Mouse (Mus musculus) spleen, postnatal 14 days (tissue): ENCODE measurements around the gene Fgfr1op.
"Not testable (repeated sequence)": the region's sequence is repeated elsewhere in the genome, so short reads cannot be mapped to it uniquely, and the experiment has no call there.

Source experiments
- DNase-seq, 2 experiments: peaks; one replicate each; pipeline ENCODE4 v3.0.0; 2021 to 2022; ENCODE audit warnings: low spot score in 2 of 2

Fgfr1op gene

DNA sequence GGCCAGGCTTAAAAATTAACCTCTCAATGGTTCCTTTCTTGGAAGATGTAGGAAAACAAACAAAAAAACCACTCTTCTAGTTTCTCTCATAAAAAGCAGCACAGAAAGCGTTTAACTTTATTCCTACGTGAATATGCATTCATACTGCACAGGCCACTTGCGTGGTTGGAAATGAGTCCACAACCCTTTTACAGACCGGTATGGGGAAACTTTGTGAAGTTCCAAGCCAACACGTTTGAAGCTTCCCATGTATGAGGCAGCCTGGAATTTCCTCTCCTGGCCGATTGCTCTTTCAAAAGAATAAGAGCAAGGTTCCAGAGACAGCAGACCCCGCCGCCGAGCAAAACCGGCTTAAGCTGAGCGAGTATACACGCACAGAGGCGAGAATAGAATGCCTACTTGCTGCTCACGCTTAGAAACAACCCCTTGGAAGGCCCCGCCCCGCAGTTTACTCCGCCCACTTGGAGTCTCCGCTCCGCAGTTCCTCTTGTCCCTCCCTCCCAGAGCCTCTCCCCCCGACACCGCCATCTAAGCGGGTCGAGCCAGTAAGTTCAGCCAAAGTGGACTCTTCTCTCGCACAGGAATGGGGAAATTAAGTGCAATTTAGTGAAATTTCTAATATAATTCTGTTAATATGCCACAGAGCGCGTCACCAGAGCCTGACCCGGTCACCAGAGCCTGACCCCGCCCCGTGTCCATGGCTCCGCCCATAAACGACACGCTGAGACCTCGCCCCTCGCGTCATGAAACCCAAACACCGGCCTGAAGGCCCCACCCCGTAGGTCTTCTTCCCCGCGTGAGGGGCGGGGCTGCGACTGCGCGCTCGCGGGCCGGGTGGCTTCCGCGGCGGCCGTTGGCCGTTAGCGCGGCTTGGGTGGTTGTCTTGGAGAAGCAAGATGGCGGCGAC, at the start of gene Fgfr1op:
Fgfr1op (plus strand) TSS at position 801 of the 907 bp plus-strand sequence.
- DNase-seq = peak in 1 of 2 experiments; percentile 32

DNA sequence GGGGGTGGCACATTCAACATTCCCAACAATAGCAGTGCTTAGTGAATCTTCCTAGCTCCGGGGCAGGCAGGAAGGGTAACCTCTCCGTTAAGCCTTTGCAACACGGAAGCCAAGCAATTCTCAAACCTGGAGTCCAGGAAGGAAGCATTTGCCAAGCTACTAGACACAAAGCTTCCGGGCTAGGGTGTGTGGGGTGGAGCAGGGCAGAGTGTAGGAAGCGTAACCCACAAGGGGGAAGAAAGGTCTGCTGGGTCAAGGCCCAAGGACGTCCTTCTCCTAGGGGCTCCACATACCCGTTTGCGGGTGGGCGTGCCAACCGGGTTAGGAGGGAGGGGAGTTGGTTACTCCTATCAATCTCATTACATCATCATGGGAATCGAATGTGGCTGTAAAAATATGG, 48.9 kb upstream of the Fgfr1op start:
- DNase-seq = not testable (repeated sequence)

DNA sequence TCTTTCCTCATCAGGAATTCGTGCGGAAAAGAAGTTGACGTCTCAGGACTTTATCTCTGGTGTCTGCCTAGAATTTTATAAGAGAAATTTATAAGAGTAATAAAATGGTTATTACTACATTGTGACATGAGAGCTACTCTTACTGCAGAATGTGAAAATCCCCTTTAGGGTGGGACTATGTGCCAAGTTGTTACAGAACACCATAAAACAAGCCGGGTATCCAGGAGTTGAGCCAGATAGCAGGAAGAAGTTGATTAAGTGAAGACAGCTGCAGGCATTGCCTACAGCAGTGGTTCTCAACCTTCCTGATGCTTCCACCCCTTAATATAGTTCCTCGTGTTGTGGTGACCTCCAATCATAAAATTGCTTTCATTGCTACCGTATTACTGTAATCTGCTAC, 48.4 kb upstream of the Fgfr1op start:
- DNase-seq = not testable (repeated sequence)

DNA sequence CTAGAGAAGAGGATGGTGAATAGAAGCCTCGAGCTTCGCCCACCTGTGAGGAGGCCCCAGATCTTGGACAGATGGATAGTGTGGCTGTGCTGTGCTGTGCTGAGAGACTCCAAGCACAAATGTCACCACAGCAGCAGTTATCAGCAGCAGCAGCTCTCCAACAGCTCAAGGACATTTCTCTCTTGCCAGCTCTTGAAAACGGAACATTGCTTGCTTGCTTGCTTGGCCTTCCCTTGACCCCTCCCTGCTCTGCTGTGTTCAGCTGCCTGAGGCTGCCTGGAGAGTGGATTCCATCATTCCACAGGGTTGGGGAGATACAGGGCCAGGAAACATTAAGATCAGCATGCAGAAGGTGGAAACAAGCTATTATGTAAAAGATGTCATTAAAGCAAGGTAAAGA, 42.3 kb upstream of the Fgfr1op start:
- not testable (repeated sequence) for DNase-seq

- not testable (repeated sequence) for DNase-seq
These were observed 40.7 kb upstream of the Fgfr1op start for GRCm38 (mm10) chr17:8124586-8124985.

- not testable (repeated sequence) for DNase-seq
These were observed 36.8 kb upstream of the Fgfr1op start for GRCm38 (mm10) chr17:8128326-8128993.

DNA sequence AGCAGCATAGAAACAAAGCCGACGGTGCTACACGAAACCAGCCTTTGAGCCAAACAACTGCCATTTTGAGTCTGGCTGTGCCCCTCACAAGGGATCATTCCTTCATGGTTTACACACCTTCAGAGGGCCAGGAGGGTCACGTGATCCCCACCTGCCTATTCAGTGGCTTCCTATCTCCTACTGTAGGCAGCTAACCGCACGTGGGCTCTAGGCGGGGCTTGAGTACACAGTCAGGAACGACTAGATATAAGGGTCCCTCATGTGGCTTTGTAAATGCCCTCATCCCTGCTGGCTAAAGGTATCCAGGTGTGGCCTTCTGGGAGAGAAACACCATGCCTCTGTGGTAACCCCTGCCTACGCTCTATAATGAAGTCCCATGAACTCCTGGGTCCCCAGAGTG, 35.7 kb upstream of the Fgfr1op start:
- not testable (repeated sequence) for DNase-seq

- not testable (repeated sequence) for DNase-seq
These were observed 34.5 kb upstream of the Fgfr1op start for GRCm38 (mm10) chr17:8130849-8131248.

- not testable (repeated sequence) for DNase-seq
These were observed 27.2 kb upstream of the Fgfr1op start for GRCm38 (mm10) chr17:8138116-8138515.

GRCm38 (mm10) chr17:8140210-8140609, 25.1 kb upstream of the Fgfr1op start:
- DNase-seq = not testable (repeated sequence)

- DNase-seq = not testable (repeated sequence)
These were observed 21.3 kb upstream of the Fgfr1op start for GRCm38 (mm10) chr17:8143802-8144673.

- DNase-seq = not testable (repeated sequence)
These were observed 18.4 kb upstream of the Fgfr1op start for GRCm38 (mm10) chr17:8146931-8147330.

GRCm38 (mm10) chr17:8147439-8148316, 17.6 kb upstream of the Fgfr1op start, which contains the start of the genes Gm49673 and Rnaset2a:
Gm49673 (minus strand) TSS chr17:8147788.
Rnaset2a (minus strand) TSS chr17:8148097.
- DNase-seq = not testable (repeated sequence)

DNA sequence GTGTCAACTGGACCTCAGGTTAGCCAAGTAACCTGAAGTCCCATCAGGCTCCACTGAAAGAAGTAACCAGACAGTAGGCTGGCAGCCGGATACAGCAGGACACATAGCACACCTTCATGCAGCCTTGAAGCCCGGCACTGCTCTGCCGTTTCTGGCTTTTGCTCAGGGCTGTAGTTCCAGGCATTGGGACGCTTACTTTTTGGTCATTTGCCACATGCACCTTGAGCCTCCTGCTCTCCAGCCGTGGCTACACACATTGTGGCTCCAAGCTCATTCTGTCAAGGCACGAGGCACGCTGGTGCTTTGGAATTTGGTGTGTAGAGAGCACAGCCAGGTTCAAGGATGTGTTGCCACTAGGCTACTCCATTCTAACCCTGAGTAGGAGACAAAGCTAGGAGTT, 10.3 kb upstream of the Fgfr1op start:
- DNase-seq = not testable (repeated sequence)

DNA sequence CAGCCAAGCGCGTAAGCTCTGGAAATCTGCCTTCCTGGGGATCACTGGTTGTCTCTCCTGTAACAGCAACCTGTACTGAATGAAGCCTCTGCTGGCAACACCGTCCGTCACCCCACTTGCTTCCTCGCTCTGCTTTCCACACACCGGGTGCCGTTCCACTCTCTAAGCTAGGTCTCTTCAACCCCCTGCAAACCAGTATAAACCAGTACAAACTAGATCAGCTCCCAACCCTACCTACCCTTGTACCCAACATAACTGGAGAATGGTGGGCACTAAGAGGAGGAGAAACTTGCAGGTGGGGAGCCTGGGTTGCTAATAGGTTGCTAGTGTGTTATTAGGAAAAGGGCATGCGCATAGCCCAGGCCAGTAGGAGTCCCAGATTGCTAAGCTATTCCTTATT, 9.3 kb upstream of the Fgfr1op start:
- not testable (repeated sequence) for DNase-seq

GRCm38 (mm10) chr17:8158627-8159026, 6.7 kb upstream of the Fgfr1op start:
- DNase-seq = not testable (repeated sequence)

DNA sequence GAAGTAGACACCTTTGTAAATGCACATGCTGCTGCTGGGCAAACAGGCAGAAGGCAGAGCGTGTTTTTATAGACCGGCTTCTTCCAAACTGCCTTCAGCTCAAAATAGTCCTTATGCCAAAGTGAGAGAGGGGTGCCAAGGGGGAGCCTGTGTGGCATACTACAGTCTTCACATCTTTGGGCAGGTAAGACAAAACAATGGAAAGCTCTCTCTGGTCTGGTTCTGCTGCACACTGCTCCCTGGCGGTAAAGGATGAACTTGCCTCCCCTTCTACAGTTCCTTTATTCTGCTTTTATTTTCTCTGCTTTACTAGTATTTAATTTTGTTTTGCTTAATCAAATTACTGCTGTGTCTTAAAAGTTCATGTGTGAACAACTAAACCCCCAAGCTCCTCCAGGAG, 4.3 kb upstream of the Fgfr1op start:
- not testable (repeated sequence) for DNase-seq

- peak in 1 of 2 experiments; percentile 20 for DNase-seq
These were observed 276 bp downstream of the Fgfr1op start for GRCm38 (mm10) chr17:8165608-8165945.

DNA sequence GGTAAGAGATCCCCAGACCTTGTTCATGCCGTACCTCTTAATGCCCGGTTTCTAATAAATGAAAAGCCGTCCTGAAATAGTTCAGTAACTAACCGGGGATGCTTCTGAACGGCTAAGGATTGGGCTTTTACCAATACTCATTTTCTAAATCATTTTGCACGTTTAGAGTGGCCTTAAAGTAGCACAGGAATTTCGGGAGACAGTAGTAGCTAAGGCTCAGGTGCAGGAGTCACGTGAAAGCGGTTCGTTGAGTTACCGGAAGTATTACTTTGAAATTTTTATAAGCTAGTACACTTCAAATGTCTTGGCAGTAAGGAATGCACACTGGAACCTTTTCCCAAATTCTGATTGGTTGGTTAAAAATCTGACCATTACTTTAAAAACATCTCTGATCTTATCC, 676 bp downstream of the Fgfr1op start:
- DNase-seq = not testable (repeated sequence)

- not testable (repeated sequence) for DNase-seq
These were observed 1.2 kb downstream of the Fgfr1op start for GRCm38 (mm10) chr17:8166454-8166853.

DNA sequence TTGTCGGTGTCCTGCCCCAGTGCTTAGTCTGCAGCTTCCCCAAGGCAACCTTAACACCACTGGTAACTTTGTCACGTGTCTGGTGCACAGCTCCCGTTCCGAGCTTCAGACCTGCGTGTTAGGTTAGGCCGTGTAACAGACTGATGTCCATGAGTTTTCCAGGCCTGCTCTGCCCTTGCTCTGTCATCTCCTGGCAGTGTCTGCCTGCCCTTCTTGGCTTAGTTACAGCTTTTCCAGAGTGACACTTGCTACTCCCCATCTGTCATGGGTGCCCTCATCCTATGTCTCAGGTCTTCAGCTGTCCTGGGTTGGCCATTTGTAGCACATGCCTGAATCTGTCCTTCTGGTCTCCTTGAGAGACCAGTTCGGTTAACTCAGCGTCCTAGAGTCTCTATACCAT, 2.1 kb downstream of the Fgfr1op start:
- not testable (repeated sequence) for DNase-seq
